Mouse (Mus musculus) monocyte, adult 5-6 weeks (primary cell): ENCODE data around the gene Paqr3. TPM values are rescaled to one million over a fixed set of nuclear protein-coding genes. Genes with fewer than 3 reads are reported as not detected.

Source experiments
- ATAC-seq: fragments of 153-309, 156-312 bp; replicated peaks from 2 replicates; pipeline ENCODE4 v1.8.0; 2017; ENCODE audit warnings: mild to moderate bottlenecking; ENCODE audit not compliant: low TSS enrichment, insufficient number of reproducible peaks, severe bottlenecking, poor library complexity, low FRiP score
- total RNA-seq: library from RNA; stranded (forward); fragments of 200-1000, 200-491, 200-594 nt; gene quantifications from 3 replicates; pipeline ENCODE4 v1.2.3, GENCODE M21; 2017

Paqr3 gene
- total RNA-seq = 8.0 to 12.5 TPM (median 11.1 TPM) in 3 replicates

DNA sequence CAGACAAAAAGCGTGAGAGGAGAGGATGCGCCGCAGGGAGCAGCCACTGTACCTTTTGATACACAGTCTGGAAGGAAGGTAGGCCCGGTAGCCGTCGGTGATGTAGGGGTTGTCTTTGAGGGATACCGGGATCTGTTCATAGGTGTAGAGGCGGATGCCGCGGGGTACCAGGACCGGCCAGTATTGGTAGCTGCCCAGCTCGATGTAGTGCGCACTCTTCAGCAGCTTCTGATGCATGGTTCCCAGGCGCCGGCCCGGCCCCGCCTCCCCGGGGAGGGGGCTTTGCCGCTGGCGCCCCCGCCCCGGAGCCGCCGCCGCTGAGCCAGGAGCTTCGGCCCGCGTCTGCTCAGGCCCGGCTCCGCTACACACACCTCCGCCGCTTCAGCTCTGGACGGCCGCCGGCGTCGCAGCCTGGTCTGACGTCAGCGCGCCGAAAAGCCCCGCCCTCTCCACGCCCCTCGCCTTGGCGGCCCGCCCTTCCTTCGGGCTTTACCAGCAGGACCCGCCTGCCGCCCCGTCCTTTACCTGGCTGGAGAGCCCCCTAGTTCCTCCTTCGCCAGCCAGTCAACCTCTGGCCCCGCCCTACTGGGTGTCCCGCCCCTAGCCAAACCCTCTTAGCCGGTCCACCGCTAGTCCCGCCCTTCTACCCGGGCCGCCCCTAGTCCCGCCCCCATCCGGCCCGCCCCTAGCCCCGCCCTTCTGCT is at the start of gene Paqr3:
Paqr3 (minus strand) TSS at position 390 of the 704 bp plus-strand sequence.
- ATAC-seq = peak; percentile 90

- ATAC-seq = no peak
These were observed 43.3 kb upstream of the Paqr3 start for GRCm38 (mm10) chr5:97154688-97155087.

DNA sequence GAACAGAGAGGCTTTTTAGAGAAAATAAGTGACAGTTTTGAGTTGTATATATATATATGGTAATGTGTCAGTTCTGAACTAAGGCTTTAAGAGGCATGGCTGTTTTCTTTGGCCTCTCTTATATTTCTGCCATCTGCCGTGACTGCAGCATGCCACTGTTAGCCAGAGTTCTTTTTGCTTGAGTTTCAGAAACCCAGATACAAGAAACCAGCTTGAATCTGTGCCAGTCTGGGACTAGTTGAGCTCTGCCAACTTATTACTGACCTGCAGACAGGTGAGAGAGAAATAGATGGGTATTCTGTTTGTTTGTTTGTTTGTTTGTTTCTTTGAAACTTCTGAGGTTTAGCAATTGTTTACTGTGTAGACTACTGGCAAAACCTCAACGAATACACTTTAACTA is 23.9 kb upstream of the Paqr3 start:
- no peak for ATAC-seq

- ATAC-seq = no peak
These were observed 18.2 kb upstream of the Paqr3 start for GRCm38 (mm10) chr5:97129589-97129988.

DNA sequence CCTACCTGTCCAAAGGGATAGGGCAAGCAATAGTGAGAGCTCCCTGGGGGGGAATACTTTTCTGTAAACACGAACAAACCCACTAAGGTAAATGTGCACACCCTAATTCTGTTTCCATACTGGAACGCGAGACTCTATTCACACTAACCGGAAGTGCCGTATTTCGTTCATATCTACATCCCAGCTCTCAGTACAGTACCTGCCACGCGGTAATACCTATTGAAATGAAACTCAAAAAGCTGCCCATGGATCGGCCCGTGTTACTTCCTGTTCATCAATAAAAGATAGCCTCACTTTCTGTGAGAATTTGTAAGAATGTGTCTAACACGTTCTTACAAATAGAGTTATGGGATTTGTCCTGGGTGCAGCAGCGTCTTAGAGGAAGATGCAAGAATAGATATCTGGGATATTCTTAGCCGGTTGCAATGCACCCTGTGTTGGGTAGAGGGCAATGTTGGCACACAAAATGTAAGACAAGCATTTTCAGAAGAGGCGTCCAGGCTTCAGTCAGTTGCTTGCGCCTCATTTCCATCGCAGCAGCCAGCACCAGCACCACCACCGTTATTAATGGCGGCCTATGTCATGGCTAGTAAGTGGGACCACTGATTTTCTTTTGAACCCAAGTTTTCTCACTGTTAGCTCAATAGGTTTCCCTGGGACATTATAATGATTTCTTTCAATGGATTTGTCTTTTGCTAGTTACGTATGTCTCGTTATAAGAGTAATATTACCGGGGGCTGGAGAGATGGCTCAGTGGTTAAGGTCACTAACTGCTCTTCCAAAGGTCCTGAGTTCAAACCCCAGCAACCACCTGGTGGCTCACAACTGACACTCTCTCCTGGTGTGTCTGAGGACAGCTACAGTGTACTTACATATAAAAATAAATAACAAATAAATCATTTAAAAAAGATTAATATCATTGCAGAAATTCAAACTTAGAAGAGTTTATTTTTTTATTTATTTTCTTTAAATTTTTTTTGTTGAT is 17.1 kb upstream of the Paqr3 start:
- ATAC-seq = 0 out of 2 replicates have a peak, but pooled peaks have one; percentile 58

GRCm38 (mm10) chr5:97127284-97127683 is 15.9 kb upstream of the Paqr3 start:
- no peak for ATAC-seq

DNA sequence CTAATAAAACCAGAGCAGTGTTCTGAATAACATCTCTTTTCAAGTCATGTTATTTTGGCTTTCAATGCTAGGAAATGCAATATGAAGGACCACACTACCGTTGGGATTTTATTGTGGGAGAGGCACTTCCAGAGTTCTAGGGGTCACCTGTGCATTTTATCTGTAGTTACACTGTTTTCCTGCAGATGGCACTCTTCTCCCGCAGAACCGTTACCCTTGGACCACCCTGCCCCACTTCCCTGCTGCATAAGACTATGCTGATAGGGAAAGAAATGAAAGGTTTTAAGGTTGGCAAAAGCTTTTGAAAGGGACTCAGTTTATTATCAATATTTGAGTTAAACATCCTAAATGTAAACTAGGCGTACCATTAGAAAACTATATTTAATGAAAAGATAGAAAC is 14.6 kb upstream of the Paqr3 start:
- ATAC-seq = 0 out of 2 replicates have a peak, but pooled peaks have one; percentile 45

GRCm38 (mm10) chr5:97125459-97125970 is 14.1 kb upstream of the Paqr3 start:
- ATAC-seq = no peak

DNA sequence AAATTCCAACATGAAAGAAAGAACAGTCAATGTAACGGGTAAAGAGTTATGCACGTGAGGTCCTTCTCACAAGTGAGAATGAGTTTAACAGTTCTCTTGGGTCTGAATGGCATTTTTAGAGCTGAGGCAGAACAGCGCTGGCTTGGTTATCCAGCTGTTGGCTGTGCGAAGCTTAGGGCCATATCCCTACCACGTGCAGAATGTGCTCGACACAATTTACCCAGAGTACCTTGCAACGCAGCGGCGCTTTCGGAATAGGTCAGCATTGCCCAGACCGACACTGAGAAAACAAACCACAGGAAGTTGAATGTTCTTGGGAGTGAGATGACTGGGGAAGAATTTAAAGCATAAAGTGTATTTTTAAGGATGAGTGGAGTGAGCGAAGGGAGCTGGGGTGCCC is 13.6 kb upstream of the Paqr3 start:
- no peak for ATAC-seq

- ATAC-seq = no peak
These were observed 699 bp downstream of the Paqr3 start for GRCm38 (mm10) chr5:97110697-97111096.

- no peak for ATAC-seq
These were observed 1.3 kb downstream of the Paqr3 start for GRCm38 (mm10) chr5:97110133-97110532.

DNA sequence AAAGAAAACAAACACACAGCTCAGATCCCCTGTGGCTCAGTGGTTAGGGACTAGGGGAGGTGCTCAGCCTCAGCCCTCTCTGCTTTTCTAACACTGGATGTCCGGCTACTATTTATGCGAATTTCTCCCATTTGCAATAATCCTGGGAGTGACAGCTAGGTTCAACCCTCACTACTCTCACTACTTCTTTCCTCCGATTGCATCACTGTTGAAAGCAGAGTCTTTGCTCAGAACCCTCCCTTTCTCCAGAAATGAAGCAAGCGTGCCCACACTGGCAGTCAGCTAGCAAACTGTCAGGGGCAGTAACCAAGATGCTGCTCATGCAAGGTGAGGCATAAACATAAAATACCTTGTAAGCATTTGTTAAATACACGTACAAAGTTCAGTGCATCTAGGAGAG is 3.1 kb downstream of the Paqr3 start:
- no peak for ATAC-seq

DNA sequence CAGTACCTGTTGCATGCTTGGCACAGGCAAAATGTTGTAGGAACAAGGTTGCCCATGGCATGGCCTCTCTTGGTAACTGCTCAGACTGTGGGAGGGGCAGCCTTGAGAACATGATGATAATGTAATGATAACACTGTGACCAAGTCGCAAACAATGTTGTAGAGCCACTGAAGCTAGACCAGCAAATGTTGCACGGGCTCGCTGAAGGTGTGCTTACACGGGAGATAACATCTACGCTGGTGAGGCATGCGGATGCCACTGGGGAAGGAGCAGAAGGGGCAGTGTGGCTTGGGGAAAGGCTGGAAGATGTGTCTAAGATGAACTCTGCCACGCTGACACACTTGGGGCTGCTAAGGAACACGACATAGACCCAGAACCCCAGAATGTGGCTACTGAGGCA is 11.4 kb downstream of the Paqr3 start:
- ATAC-seq = no peak

DNA sequence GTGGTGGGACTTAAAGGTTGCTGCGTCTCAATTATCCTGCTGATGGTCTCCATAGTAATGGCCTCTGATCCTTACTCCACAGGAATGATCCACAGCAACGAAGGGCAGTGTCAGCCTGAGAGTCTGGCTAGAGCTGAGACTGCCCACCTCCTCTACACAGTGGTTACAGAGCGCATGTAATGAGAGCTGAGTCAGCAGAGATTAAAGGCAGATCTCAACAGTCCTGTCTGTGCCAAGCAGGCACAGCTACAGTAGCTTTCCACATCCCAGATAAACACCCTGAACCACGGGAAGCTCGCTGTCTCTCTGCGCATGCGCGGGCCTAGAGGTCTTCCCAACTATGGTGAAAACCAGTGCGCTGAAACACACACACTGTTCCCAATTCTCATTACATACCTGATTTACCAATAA is 13.8 kb downstream of the Paqr3 start:
- no peak for ATAC-seq

GRCm38 (mm10) chr5:97095335-97095734 is 16.1 kb downstream of the Paqr3 start:
- ATAC-seq = no peak

- ATAC-seq = no peak
These were observed 18.4 kb downstream of the Paqr3 start for GRCm38 (mm10) chr5:97092970-97093369.

DNA sequence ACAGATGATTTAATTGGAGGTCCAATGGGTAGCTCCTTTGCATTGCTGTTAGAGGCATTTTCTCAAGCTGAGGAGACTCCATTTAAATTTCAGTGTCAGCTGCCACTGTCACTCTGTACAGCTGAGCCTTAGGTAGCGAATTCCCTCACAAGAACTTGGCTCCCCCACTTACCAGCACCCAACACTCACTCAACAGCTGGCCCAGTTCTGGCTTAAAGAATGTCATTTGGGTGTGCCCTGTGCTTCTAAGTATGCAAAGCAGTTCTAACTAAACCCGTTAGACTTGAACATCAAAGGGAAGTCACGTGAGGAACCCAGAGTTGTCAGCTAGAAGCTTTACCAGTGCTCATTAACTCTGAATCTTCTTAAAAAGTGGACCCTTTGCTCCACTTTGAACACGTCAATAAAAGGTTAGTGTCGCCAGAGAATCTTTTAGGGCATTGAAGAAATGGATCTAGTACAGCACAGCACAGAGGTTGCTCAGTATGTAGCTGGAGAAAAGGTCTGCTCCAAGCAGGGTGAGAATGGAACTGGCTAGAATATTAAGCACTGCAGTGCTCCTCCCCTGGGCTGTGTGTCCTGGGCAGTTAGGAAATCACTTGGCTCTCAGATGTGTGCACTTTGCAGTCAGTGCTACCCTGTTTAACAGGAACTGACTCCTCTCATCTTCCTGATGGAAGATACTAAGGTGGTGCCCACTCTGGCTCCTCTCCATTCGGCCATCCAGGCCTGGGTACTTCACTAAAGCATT is 21.2 kb downstream of the Paqr3 start:
- no peak for ATAC-seq

- ATAC-seq = no peak
These were observed 22.0 kb downstream of the Paqr3 start for GRCm38 (mm10) chr5:97089426-97089825.

GRCm38 (mm10) chr5:97088231-97088630 is 23.2 kb downstream of the Paqr3 start:
- ATAC-seq = no peak
